Mouse (Mus musculus) E14TG2a.4 (cell line): ENCODE data around the gene Ube2l3.

Experiments used
- CTCF ChIP-seq: conservative IDR thresholded peaks from 2 replicates; pipeline ENCODE4 v1.5.1; 2014; ENCODE audit warnings: low read length
- NANOG ChIP-seq: IDR thresholded peaks from 2 replicates; pipeline ENCODE4 v1.6.1; 2014; ENCODE audit warnings: borderline replicate concordance, low read length, mixed read lengths
- POU5F1 ChIP-seq: IDR thresholded peaks from 2 replicates; pipeline ENCODE4 v1.6.1; 2014; ENCODE audit warnings: low read length, borderline replicate concordance

DNA sequence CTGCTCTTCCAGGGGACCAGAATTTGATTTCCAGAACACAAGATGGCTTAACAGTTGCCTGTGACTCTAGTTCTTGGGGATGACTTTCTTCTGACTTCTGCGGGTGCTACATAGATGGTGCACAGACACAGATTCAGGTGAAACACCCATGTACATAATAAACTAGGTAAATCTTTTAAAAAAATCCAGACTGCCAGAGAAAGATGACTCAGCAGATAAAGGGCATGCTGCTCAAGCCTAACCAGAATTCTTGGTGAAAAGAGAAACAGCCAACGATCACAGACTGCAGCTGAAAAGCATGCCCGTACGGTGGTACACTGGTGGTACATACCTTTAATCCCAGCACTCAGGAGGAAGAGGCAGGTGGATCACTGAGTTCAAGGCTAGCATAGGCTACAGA, 8.6 kb downstream of the Ube2l3 start:
- TF ChIP-seq CTCF (no peak), POU5F1 (no peak), NANOG (no peak)
